8 mouse cellular contexts compared by ENCODE assay signal in the genomic region with DNA sequence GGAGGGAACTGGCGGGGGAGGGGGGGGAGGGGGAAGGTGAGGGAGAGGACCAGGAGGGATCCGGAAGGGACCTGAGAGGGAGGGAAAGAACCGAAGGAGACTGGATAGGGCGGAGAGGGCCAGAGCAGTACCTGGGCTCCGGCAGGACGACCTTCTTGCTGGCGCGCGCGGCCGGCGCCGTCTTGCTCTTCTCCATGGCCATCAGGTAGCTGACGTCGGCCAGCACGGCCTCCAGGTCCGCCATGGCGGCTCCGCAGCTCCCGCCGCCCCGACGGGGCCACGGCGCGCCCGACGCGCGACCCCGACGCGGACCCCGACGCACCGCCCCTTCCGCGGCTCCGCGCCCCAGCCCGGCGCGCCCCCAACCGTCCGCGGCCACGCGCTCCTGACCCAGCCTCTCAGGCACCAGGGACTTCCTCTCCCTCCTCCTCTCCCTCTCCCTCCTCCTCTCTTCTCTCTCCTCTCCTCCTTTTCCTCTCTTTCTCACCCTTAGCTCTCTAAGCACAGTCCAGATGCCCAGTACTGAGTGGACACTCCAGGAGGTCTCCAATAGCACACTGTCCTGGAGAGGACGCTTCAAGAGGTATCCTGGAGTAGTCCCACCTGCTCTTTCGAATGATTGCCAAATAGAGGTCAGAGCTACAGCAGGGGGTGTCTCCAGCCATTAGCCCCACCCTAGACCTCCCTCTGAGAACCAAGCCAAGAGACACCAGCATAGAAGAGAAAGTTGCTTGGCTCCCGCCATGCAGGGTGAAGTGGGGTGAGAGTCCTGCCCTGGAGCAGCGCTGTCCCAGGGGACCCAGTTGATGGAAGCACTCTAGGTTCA. TPM values are rescaled to one million over a fixed set of nuclear protein-coding genes. Genes with fewer than 3 reads are reported as not detected.
A peak's percentile ranks its signal among the peaks of the same experiment; 100 is the strongest.
DNase-seq lines count a peak whose midpoint lies in the region; ATAC-seq lines count a peak whose summit lies in the region.

Gene Grk3, minus strand, starts transcription at position 556 of the 826 bp plus-strand sequence.

- H3K4me2 ChIP-seq in intestine, embryonic 14.5 days (ENCODE audit: low read length), result peak within 1 kb of the TSS; percentile 77

- WGBS in intestine, embryonic 14.5 days, result 5% methylated on average over 23 of the region's 52 CpGs

- peak within 1 kb of the TSS; percentile 66 for H3K9ac ChIP-seq in intestine, embryonic 14.5 days (ENCODE audit: low read length)

- no peaks in the 10 kb centered on the region for H3K9me3 ChIP-seq in intestine, embryonic 14.5 days (ENCODE audit: control insufficient read depth, low read length)

- no peaks in the 10 kb centered on the region for H3K27me3 ChIP-seq in intestine, embryonic 14.5 days (replicated peaks; ENCODE audit: control insufficient read depth, insufficient read depth, low read length)

- DNase-seq in adrenal gland, postnatal 10 days, result peak; percentile 77
- peak; percentile 61 for DNase-seq in gastrocnemius, postnatal 25 days
- DNase-seq in intestine, embryonic 14.5 days (ENCODE audit: low spot score), result peak; percentile 86
- DNase-seq in left cerebral cortex, postnatal 25 days (ENCODE audit: low spot score in 2 of 2), result peak; percentile 70 to 76
- DNase-seq in right cerebral cortex, postnatal 14 days, result peak; percentile 68

- peak within 1 kb of the TSS; percentile 61 for H3K4me3 ChIP-seq in intestine, embryonic 14.5 days (ENCODE audit: low read depth, low read length)

- H3K36me3 ChIP-seq in intestine, embryonic 14.5 days (ENCODE audit: control insufficient read depth, insufficient read depth, low read length), result no peaks in the 10 kb centered on the region

- peak within 1 kb of the TSS; percentile 44; the same call in 1 of the 2 replicates for H3K27ac ChIP-seq in intestine, embryonic 14.5 days (ENCODE audit: low read depth)

- intact Hi-C loops in left cerebral cortex, postnatal 25 days (cut with DNase I), result loop anchor here (2.0 kb wide), 1 partner anchor 25 kb away; no protein-coding TSS in a partner anchor

- peaks cover 14% of the 10 kb centered on the region for H3K4me1 ChIP-seq in intestine, embryonic 14.5 days (replicated peaks; ENCODE audit: control insufficient read depth, insufficient read depth, low read length)

- peak; percentile 58 for ATAC-seq in common myeloid progenitor, adult 5-6 weeks (replicated peaks; ENCODE audit: low read depth, poor library complexity, severe bottlenecking)
- ATAC-seq in intestine, embryonic 14.5 days (replicated peaks; ENCODE audit: low FRiP score, low TSS enrichment, low read depth), result peak; percentile 84
- peak; percentile 75 for ATAC-seq in megakaryocyte, adult 5-6 weeks (ENCODE audit: poor library complexity, severe bottlenecking)
- ATAC-seq in erythroid progenitor cell, adult 5-6 weeks (replicated peaks; ENCODE audit: low FRiP score, poor library complexity, severe bottlenecking), result no peak

RNA-seq across cellular contexts. Expression of gene Grk3, which starts in this region (rescaled TPM):
- total RNA-seq in adrenal gland, postnatal 10 days (2021), result 10 to 100 TPM; 30.9 to 45.9 TPM
- total RNA-seq in common myeloid progenitor, adult 5-6 weeks (2017), result 26.0 and 27.2 TPM in 2 replicates
- 1 to 10 TPM; 3.6 to 4.5 TPM for total RNA-seq in gastrocnemius, postnatal 25 days (2021)
- 15.7 and 20.0 TPM in 2 replicates for polyA plus RNA-seq in intestine, embryonic 14.5 days (2014; fragmentation: Nextera tagmentation; extraction: Ambion mirVana)
- total RNA-seq in left cerebral cortex, postnatal 25 days (2021), result 10 to 100 TPM; 64.5 to 72.0 TPM
- 22.4 and 23.3 TPM in 2 replicates for total RNA-seq in megakaryocyte, adult 5-6 weeks (2015)
- total RNA-seq in megakaryocyte, adult 5-6 weeks (2017), result 29.3 and 38.7 TPM in 2 replicates
- total RNA-seq in erythroid progenitor cell, adult 5-6 weeks (2015; ENCODE audit: low replicate concordance), result 0.42 and 1.8 TPM in 2 replicates
- total RNA-seq in erythroid progenitor cell, adult 5-6 weeks (2017; ENCODE audit: low replicate concordance), result 3.1 and 3.6 TPM in 2 replicates
